Mouse (Mus musculus) heart, adult 2 months (tissue): ENCODE data around the gene Prr36. TPM values are rescaled to one million over a fixed set of nuclear protein-coding genes. Genes with fewer than 3 reads are reported as not detected.

Source experiments
- DNase-seq, 2 experiments: peaks; one replicate each; pipeline ENCODE4 v3.0.0; 2021
- H3K27ac ChIP-seq: fragments of 200-600 bp; 2 replicates; pipeline ENCODE4 v1.8.1; 2022
- H3K27me3 ChIP-seq: fragments of 200-500 bp; 2 replicates; pipeline ENCODE4 v1.6.1; 2012; ENCODE audit warnings: mild to moderate bottlenecking, low read length, inconsistent platforms, mixed read lengths; ENCODE audit not compliant: control insufficient read depth, insufficient read depth
- H3K36me3 ChIP-seq: fragments of 200-500 bp; 2 replicates; pipeline ENCODE4 v1.6.1; 2012; ENCODE audit warnings: low read length, inconsistent platforms; ENCODE audit not compliant: control insufficient read depth, insufficient read depth
- H3K4me1 ChIP-seq: fragments of 200-500 bp; 2 replicates; pipeline ENCODE4 v1.6.1; 2011; ENCODE audit warnings: low read length; ENCODE audit not compliant: control insufficient read depth, insufficient read depth
- H3K4me3 ChIP-seq: fragments of 200-600 bp; 2 replicates; pipeline ENCODE4 v1.8.1; 2022
- H3K79me2 ChIP-seq: fragments of 200-500 bp; replicated peaks from 2 replicates; pipeline ENCODE4 v1.6.1; 2012; ENCODE audit warnings: mild to moderate bottlenecking, inconsistent platforms, low read length, moderate library complexity, mixed read lengths; ENCODE audit not compliant: control insufficient read depth, insufficient read depth
- H3K9ac ChIP-seq: fragments of 200-500 bp; 2 replicates; pipeline ENCODE4 v1.6.1; 2012; ENCODE audit warnings: low read depth, mild to moderate bottlenecking, control low read depth, inconsistent platforms, low read length, mixed read lengths
- CTCF ChIP-seq: fragments of 200-600 bp; IDR thresholded peaks from 2 replicates; pipeline ENCODE4 v1.8.1; 2022; ENCODE audit warnings: antibody characterized with exemption, mild to moderate bottlenecking, moderate library complexity
- EP300 ChIP-seq: fragments of 200-500 bp; IDR thresholded peaks from 2 replicates; pipeline ENCODE4 v1.6.1; 2011; ENCODE audit warnings: low read depth, low read length, control low read depth; ENCODE audit not compliant: insufficient read depth
- POLR2A ChIP-seq: fragments of 200-500 bp; IDR thresholded peaks from 2 replicates; pipeline ENCODE4 v1.6.1; 2011; ENCODE audit warnings: mild to moderate bottlenecking, low read depth, low read length, control low read depth; ENCODE audit not compliant: insufficient read depth
- WGBS: fragments of 180-500 bp; shearing (Covaris S2); methylation state at CpG from one replicate; pipeline ENCODE4 v1.1.7; 2018; 5-methylcytosine and 5-hydroxymethylcytosine counted together
- intact Hi-C: fragments of 180-260 bp; cut with DNase I; formaldehyde crosslinking; loops from one replicate; pipeline ENCODE4 v1.15.1; 2025
- polyA plus RNA-seq: library from polyadenylated mRNA; depleted of rRNA; stranded (reverse); fragments of >200 nt; gene quantifications from 2 replicates; pipeline ENCODE4 v1.2.3, GENCODE M21; 2012
- total RNA-seq, 2 experiments: library from RNA; stranded (reverse); gene quantifications; 2 replicates each; pipeline ENCODE4 v1.2.3; 2021

The Prr36 gene
- total and polyA plus RNA-seq, 3 experiments: 0.04 to 0.05 TPM; not detected in 1

DNA sequence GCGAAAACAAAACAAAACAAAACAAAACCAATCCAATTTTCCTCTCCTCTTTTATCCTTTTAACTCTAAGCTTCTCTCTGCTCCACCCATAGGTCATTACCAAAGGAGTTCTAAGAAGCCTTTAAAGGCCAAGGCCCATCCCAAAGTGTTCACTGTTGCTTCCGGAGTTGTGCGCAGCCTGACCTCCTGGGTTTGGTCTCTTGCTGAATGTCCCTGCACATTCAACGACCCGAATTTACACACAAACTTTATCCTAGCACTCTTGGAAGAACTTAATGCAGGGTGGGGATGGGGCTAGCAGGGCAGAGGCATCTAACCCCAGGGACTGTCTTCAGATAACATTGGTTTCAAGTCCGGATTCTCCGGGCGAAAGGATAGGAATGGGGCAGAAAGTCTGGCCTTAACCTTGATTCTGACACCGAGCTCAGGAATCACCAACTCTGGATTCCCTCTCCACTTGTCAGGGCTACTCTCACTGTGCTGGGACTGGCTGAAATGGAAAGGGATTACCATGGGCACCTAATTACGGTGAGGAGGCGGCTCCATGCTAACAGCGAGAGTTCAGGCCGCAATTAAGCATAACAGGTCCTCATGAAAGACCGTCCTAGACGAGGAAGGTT lies 20.7 kb upstream of the Prr36 start:
- no peak for DNase-seq
- WGBS: 15% methylated on average over 15 of the region's 15 CpGs
- intact Hi-C loops: loop anchor here (2.0 to 5.0 kb wide), 5 partner anchors 37 to 439 kb away; partner anchors contain the start of genes Cers4, Evi5l and Timm44
- TF ChIP-seq POLR2A: peak; percentile 57
- no peak for TF ChIP-seq CTCF
- Histone ChIP-seq H3K9ac (peak overlapping the region; percentile 70), H3K27me3 (no peaks in the 10 kb centered on the region), H3K79me2 (peaks cover 4% of the 10 kb centered on the region; the same call in 1 of the 2 replicates), H3K36me3 (no peaks in the 10 kb centered on the region; the same call in 1 of the 2 replicates), H3K27ac (peak overlapping the region; percentile 85), H3K4me3 (peak overlapping the region; percentile 74), H3K4me1 (peaks cover 5% of the 10 kb centered on the region)

DNA sequence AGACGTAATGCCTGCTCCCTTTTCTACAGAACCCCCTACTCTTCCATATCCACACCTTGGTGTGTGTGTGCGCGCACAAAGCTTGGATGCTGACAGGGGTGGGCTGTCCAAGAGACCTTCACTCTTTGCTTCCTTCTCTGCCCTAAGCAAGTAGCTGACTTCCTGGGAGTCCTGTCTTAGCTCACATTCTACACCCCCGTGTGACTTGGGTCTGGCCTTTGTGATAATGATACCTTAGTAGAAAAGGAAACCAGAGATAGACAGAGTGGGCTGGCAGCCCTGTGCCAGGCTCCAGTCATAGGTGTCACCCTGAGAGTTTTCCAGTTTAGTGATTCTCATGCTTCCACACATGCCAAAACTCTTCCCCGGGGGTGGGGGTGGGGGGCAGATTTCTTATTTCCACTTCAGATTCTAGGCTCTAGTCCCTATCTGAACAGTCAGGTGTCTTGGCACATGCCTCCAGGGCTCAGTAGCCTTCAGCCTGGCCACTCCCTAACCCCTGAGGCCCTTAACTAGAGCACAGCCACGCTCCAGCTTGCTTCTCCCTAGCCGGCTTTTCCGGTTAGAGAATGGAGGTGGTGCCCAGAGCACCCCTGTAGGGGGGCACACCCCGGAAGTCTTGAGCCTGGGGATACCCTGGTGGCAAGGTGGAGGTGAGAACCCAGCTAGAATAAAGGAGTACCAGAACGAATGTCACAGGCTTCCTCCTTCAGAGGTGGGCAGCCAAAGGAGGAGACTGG lies 13.5 kb upstream of the Prr36 start:
- no peaks in the 10 kb centered on the region for H3K79me2 ChIP-seq
- no peak overlapping the region for H3K27ac ChIP-seq
- H3K4me1 ChIP-seq: no peaks in the 10 kb centered on the region
- H3K9ac ChIP-seq: no peak overlapping the region
- TF ChIP-seq CTCF (no peak), EP300 (no peak), POLR2A (no peak)
- DNase-seq: no peak
- H3K4me3 ChIP-seq: no peak overlapping the region
- intact Hi-C loops: no loop called here
- WGBS: 52% methylated on average over 10 of the region's 10 CpGs
- H3K27me3 ChIP-seq: peaks cover 1% of the 10 kb centered on the region; the same call in 1 of the 2 replicates
- H3K36me3 ChIP-seq: no peaks in the 10 kb centered on the region

DNA sequence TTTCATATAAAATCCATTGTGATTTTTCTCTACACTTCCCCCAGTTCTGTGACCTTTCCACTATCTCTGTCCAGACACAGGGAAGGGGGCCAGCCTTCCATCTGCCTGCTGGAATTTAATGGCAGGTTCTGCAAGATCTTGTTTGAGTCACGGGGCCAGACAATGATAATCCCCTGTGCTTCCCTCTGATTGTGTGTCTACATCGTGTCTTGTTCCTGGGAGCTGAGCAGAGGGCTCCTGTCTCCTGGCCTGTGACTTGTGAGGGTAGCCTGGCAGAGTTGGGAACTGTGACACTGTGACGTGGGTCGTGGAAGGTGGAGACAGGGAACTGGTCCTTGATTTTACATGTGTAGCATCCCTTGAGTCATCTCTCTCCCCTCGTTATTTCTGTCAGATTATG lies 12.5 kb upstream of the Prr36 start:
- 59% methylated on average over 5 of the region's 5 CpGs for WGBS
- Histone ChIP-seq H3K9ac (no peak overlapping the region), H3K27me3 (peaks cover 1% of the 10 kb centered on the region; the same call in 1 of the 2 replicates), H3K4me1 (no peaks in the 10 kb centered on the region), H3K79me2 (no peaks in the 10 kb centered on the region), H3K27ac (no peak overlapping the region), H3K4me3 (no peak overlapping the region), H3K36me3 (no peaks in the 10 kb centered on the region)
- intact Hi-C loops: no loop called here
- TF ChIP-seq CTCF (no peak), EP300 (no peak), POLR2A (no peak)
- DNase-seq: no peak

GRCm38 (mm10) chr8:4227919-4228318 lies 10.7 kb upstream of the Prr36 start:
- TF ChIP-seq CTCF: no peak
- TF ChIP-seq POLR2A: no peak
- TF ChIP-seq EP300: no peak

DNA sequence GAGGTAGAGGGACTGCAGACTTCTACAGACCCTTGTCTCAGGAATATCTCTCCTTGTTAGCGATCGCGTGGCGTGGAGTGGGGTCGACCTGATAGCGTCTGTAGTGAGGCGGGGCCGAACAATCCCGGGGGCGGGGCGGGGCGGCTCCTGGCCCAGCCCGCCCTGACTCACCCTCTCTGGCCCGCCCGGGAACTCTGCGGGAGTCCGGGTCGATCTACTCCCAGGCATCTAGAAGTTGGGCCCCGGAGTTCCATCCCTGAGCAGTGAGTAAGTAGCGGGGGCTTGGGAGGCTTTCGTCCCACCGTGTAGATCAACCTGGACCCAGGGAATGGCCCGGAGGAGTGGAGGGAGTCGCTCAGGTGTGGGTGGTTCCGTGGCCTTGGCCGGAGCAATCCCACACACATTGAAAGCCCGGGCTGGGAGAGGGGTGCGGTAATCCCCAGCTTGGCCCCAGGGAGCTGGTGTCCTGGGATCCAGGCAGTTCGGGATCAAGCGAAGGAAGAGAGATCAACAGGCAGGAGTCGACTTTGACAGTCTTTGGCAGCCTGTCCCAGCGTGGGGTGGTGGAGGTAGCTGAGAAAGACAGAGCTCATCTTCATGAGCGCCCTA lies 9.6 kb upstream of the Prr36 start, which contains the start of gene Lrrc8e:
Gene Lrrc8e (plus strand): TSS at position 89 of the 609 bp plus-strand sequence.
- no peak within 1 kb of the TSS for H3K4me3 ChIP-seq
- no peak within 1 kb of the TSS for H3K27ac ChIP-seq
- TF ChIP-seq CTCF (no peak), POLR2A (no peak), EP300 (no peak)
- H3K79me2 ChIP-seq: no peaks in the 10 kb centered on the region
- DNase-seq: no peak
- H3K27me3 ChIP-seq: peaks cover 1% of the 10 kb centered on the region; the same call in 1 of the 2 replicates
- intact Hi-C loops: no loop called here
- 9% methylated on average over 33 of the region's 33 CpGs for WGBS
- H3K4me1 ChIP-seq: no peaks in the 10 kb centered on the region
- H3K36me3 ChIP-seq: no peaks in the 10 kb centered on the region
- no peak within 1 kb of the TSS for H3K9ac ChIP-seq

More at GRCm38 (mm10) chr8:4227919-4228318, 10.7 kb upstream of the Prr36 start:
- Histone ChIP-seq H3K27ac (no peak overlapping the region), H3K27me3 (peaks cover 1% of the 10 kb centered on the region; the same call in 1 of the 2 replicates), H3K4me3 (no peak overlapping the region), H3K4me1 (no peaks in the 10 kb centered on the region), H3K9ac (no peak overlapping the region), H3K79me2 (no peaks in the 10 kb centered on the region), H3K36me3 (no peaks in the 10 kb centered on the region)
- 83% methylated on average over 4 of the region's 4 CpGs for WGBS
- no peak for DNase-seq
- intact Hi-C loops: no loop called here
